Mouse (Mus musculus) right cerebral cortex, postnatal 36 days (tissue): ENCODE results near the gene Gal3st4.

Source experiments
- DNase-seq, 2 experiments: peaks; one replicate each; pipeline ENCODE4 v3.0.0; 2022; ENCODE audit warnings: low spot score in 2 of 2, mixed read lengths in 1 of 2

The Gal3st4 gene

GRCm38 (mm10) chr5:138262001-138262400 is 10.6 kb downstream of the Gal3st4 start:
- DNase-seq: no peak

DNA sequence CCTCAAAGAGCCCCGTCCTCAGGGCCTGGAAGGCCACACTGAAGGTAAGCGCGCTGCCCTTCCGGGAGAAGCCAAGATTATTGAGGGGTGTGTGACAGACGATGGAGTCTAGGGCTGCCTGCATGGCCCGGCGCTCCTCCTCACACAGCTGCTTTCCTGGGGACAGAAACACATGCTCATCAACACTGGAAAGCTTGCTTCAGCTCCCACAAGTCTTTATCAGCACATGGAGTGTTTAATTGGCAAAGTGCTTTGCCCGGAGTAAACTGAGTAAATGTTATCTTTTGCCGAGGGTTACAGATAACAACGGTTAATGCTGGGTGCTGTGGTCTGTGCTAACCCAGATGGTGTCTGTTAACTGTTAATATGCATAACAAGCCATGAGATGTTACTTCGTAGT is 11.8 kb downstream of the Gal3st4 start:
- DNase-seq: no peak

DNA sequence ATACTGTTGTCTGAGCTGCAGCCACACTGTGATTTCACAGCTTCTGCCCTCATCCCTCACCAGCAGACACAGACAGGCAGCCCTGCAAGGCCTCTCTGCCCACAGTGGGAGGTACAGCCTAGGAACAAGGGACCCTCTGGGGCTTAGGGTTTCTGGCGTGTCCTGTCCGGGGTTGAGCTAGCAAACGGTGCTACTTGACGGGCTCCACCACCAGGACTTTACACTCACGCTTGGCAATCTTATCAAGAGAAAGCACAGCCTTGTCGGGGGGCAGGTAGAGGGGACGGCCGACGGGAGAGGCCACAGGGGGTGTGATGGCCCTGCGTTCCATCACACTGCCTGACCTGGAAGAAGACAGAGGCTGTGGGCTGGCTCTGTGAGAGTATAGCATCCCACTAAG is 12.6 kb downstream of the Gal3st4 start:
- no peak for DNase-seq

- no peak for DNase-seq
Measured at GRCm38 (mm10) chr5:138258993-138259392, 13.6 kb downstream of the Gal3st4 start.

DNA sequence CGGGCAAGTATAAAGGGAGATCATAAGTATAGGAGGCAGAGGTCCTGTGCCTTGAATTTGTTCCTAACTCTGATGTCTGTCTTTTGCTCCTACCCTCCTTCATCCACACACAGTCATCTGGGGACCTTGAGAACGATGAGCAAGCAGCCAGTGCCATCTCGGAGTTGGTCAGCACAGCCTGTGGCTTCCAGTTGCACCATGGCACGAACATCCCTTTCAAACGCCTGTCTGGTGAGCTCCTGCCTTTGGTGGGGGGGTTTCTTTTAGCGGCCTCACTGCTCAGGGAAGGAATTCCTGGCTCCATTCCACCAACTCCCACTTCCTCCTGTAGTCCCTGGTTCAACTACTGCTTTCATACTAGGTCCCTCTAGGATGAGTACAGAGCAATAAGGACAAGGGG is 14.1 kb downstream of the Gal3st4 start:
- DNase-seq: no peak

DNA sequence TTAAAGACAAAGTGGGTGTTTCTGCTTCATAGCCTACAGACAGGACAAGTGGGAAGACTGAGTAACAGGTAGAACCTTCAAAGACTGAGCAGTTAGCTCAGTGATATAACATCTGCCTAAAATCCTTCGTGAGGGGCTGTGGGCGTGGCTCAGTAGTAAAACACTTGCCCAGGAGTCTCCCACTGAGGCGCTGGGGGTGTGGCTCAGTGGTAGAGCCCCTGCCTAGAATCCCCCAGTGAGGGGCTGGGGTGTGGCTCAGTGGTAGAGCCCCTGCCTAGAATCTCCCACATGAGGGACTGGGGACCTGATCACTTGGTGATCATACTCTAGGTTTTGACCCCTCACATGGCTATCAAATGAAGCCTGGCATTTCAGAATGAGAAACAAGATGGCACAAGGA is 14.6 kb downstream of the Gal3st4 start:
- DNase-seq: no peak

GRCm38 (mm10) chr5:138257585-138257978 is 15.1 kb downstream of the Gal3st4 start:
- DNase-seq: no peak

GRCm38 (mm10) chr5:138256966-138257584 is 15.6 kb downstream of the Gal3st4 start:
- no peak for DNase-seq

DNA sequence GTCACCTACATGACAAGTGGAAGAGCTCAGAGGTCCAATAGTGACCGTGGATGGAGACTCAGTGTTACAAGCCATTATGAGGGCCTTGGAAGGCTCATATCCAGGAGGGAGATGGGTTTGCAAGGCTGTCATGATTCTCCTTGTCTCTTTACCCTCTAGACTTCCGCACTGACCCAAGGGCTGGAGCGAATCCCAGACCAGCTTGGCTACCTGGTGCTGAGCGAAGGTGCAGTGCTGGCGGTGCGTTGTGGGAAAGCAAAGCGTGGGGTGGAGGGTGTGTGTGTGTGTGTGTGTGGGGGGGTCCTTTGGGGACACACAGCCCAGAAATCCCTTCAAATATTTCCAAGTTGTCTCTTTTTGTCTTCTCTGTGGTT is 16.6 kb downstream of the Gal3st4 start:
- no peak for DNase-seq

DNA sequence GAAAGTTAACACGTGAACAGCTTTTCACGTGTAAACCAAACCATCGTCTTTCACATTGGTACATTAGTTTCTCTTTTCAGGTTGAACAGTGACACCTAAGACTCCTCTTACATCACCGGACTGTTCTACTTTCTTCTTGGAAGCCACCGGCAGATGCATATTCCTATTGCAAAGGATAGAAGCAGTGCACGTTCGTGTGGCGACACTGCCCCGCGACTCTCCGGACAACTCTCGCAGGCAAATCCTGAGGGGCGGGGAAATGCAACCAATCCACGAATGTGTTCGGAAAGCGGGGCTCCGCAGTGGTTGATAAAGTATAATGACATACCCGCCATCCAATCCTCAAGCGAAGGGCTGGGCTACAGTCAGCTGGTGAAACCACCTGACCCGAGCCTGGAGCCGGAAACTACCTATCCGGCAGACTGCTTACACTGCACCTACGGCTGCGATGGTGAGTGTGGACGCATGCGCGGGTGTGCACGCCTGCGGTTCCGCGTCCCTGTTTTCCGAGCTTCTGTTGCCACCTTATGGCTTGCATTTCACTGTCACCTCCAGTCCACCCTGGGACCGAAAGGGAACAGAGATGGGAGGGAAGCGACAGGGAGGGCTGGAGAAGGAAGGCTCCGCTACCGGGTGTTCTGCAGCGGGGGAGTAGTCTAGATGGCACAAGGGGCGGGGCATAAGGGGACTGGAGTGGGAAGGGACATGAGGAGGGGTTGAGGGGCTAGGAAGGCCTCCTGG is 17.1 kb downstream of the Gal3st4 start, which contains the start of gene Lamtor4:
Lamtor4 (plus strand) TSS at position 130 of the 741 bp plus-strand sequence.
- peak; percentile 96 to 99 for DNase-seq

GRCm38 (mm10) chr5:138253061-138253460 is 19.6 kb downstream of the Gal3st4 start:
- DNase-seq: no peak

DNA sequence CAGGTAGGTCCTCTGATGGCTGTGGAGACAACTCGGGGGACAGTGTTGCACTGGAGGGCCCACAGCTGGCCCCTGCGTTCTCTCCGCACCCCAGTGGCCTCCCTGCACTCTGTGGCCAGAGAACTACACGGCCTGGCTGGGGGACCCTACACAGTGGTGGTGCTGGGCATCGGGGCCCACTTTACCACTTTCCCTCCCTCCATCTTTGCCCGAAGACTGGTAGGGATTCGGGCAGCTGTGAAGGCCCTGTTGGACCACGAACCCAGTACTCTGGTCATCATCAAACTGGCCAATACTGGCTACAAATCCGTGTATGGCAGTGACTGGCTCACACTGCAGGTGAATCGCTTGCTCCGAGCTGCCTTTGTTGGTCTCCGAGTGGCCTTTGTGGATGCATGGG is 21.5 kb downstream of the Gal3st4 start:
- DNase-seq: no peak

GRCm38 (mm10) chr5:138241511-138241910 is 31.1 kb downstream of the Gal3st4 start:
- DNase-seq: no peak

DNA sequence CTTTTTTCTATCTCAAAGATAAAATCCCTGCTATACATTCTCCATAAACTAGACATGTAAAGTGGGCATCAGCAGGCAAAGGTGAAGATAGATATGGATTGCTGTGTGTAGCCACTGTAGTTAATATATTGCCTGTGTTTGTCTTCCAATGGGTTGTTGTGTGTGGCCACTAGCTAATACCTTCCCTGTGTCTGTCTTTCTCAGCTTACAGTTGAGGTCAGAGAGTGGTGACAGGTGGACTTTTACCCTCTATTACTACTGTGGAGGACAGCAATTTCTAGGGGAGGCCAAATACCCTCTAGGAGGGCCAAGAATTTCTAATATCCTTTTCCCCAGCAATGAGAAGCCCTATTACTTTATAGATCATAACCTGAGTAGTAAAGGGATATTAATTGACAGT is 38.4 kb downstream of the Gal3st4 start:
- DNase-seq: no peak

DNA sequence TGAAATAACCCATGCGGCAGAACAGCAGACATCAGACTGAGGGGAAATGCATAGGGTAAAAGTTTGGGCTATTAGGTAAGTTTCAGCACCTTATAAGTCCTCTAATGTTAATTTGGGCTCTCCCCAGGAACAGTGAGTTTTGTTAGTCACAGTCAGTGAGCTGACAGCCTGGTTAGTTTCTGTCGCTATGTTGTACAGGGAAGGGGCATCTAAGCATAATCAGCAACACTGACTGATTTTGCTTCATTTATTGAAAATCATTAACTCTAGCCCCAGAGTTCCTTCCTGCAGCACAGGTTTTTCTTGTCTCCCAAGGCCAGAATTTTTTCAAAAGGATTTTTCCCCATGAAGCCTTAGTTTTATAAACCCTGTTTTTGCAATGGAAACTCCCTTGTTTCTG is 38.9 kb downstream of the Gal3st4 start:
- DNase-seq: no peak

GRCm38 (mm10) chr5:138229511-138229910 is 43.1 kb downstream of the Gal3st4 start:
- no peak for DNase-seq

DNA sequence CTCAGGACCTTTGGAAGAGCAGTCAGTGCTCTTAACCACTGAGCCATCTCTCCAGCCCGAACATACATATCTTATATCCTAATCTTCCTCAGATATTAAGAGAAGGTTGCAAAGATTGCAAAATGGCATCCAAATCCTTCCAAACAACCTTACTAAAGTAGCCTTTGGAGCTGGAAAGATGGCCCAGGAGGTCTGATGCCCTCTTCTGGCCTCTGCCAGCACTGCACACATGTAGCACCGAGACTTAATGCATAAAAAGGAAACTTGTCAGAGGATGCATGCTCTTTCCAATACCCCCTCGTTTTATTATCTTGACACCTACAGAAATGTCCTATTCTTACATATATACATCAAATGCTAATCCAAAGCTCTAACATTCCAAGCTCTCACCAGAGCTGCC is 44.6 kb downstream of the Gal3st4 start:
- DNase-seq: no peak

DNA sequence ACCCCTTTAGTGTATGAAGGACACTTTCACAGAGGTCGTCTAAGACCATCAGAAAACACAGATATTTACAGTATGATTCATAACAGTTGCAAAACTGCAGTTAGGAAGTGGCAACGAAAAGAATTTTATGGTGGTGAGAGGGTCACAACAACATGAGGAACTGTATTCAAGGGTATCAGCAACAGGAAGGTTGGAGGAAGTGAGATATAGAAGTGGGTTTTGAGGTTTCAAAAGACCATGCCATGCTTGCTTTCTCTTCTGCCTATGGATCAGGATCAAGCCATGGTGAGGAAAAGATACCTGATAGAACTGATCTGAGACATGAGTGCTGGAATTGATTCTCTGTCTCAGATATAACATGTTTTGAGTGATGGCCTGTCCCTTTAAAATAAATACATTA is 45.3 kb downstream of the Gal3st4 start:
- DNase-seq: no peak

DNA sequence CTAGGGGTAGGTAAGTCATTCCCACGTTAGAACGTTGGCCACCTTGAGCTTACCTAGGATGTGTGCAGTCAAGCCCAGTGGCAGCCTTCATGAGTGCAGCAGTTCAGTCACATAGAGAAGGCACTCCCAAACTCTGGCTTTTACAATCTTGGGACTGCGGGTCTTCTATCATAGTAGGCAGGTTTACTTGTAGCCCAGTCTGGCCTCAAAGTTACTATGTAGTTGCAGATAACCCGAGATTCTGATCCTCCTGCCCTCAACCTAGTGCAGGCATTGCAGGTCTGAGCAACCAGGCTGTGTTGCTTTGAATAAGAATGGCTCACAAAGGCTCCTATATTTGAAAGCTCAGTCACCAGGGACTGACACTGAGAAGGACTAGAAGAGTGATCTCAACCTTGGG is 46.1 kb downstream of the Gal3st4 start:
- no peak for DNase-seq

- no peak for DNase-seq
Measured at GRCm38 (mm10) chr5:138225700-138226099, 46.9 kb downstream of the Gal3st4 start, which contains the start of gene Nxpe5. TSS of gene Nxpe5 (plus strand) at chr5:138225898.

DNA sequence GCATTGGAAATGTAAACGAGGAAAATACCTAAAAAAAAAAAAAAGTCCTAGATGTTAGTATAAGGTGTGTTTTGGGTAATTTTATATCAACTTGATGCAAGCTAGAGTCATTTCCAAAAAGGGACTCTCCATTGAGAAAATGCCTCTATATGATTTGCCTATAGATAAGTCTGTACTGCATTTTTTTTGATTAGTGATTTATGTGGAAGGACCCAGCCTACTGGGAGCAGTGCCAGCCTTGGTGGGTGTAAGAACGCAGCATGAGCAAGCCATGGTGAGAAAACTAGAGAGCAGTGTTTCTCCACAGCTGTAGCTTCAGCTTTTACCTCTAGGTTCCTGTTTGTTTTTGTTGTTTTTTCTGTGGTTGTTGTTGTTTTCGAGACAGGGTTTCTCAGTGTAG is 49.4 kb downstream of the Gal3st4 start:
- DNase-seq: no peak

DNA sequence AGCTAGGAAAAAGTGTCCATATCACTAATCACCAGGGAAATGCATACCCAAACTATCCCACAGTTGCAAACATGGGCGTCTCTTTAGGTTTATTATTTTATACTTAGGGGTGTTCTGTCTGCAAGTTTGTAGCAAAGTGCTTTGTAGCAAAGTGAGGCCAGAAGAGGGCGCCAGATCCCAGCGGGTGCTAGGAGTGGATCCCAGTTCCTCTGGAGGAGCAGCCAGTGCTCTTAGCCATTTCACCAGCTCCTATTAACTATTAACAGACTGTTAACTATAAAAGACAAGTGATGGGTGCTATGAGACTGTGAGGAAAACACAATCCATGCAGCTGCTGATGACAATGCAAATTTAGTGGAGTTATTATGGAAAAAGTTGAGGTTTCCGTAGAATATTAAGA is 50.5 kb downstream of the Gal3st4 start:
- DNase-seq: peak; percentile 50 to 61

- no peak for DNase-seq
Measured at GRCm38 (mm10) chr5:138219864-138220263, 52.8 kb downstream of the Gal3st4 start.
